Mouse (Mus musculus): ENCODE data around the gene Gm7879. TPM values are rescaled to one million over a fixed set of nuclear protein-coding genes. Genes with fewer than 3 reads are reported as not detected.

The Gm7879 gene
- total and polyA plus RNA-seq, 2 experiments from 2014 or later, result 0.30 TPM; not detected in 1

DNA sequence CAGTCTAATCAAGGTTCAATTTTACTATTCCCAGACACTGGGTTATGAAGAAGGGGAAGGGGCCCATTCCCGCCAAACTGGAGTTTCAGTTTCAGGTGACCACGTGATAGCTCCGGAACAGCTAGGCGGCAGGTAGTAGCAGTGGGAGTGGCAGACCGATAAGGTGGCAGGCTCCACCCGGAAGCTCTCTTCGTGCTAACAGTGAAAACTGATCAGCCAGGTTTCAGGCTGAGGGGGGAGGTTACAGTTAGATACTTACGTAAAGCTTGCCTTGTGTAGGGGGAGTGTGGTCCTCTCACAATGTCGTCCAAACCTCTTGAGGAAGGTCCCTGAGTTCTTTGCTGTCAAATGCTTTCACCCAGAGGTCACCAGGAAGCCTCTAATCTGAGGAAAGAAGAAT lies 3.7 kb upstream of the Gm7879 start:
- Histone ChIP-seq H3K36me3 (ENCODE audit: insufficient read depth, low read length) (no peaks in the 10 kb centered on the region), H3K9ac (replicated peaks; ENCODE audit: low read length) (no peak overlapping the region), H3K4me3 (ENCODE audit: low read length) (no peak overlapping the region), H3K9me3 (ENCODE audit: low read length) (no peaks in the 10 kb centered on the region), H3K4me2 (ENCODE audit: low read depth, low read length) (no peak overlapping the region), H3K4me1 (ENCODE audit: insufficient read depth, low read length) (no peaks in the 10 kb centered on the region), H3K27me3 (ENCODE audit: insufficient read depth, low read length) (no peaks in the 10 kb centered on the region), H3K27ac (no peak overlapping the region)
- DNase-seq (ENCODE audit: low spot score) (no peak), ATAC-seq (no peak)
- 69% methylated on average over 9 of the region's 9 CpGs for WGBS
- no peak for TF ChIP-seq CTCF (IDR thresholded peaks at IDR 0.05; ENCODE audit: low read depth)

DNA sequence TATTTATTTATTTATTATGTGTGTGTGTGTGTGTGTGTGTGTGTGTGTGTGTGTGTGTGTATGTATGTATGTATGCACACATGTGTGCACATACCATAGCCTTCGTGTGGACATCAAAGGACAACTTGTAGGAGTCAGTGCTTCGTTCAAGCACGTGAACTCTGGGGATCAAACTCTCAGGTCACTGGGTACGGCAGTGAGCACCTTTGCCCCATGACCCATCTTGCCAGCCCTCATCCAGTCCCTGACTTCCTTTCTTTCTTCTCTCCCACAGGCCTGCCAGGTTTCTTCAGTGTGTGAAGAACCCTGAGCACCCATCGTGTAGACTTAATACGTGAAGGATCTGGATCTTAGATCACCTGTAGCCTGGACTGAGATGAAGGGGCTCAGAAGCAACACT lies 2.9 kb upstream of the Gm7879 start:
- no peak overlapping the region for H3K27ac ChIP-seq
- DNase-seq (ENCODE audit: low spot score) (no peak), ATAC-seq (no peak)
- H3K4me2 ChIP-seq (ENCODE audit: low read depth, low read length), result no peak overlapping the region
- no peaks in the 10 kb centered on the region for H3K4me1 ChIP-seq (ENCODE audit: insufficient read depth, low read length)
- no peaks in the 10 kb centered on the region for H3K27me3 ChIP-seq (ENCODE audit: insufficient read depth, low read length)
- H3K4me3 ChIP-seq (ENCODE audit: low read length), result no peak overlapping the region
- no peaks in the 10 kb centered on the region for H3K36me3 ChIP-seq (ENCODE audit: insufficient read depth, low read length)
- TF ChIP-seq CTCF (IDR thresholded peaks at IDR 0.05; ENCODE audit: low read depth), result no peak
- no peaks in the 10 kb centered on the region for H3K9me3 ChIP-seq (ENCODE audit: low read length)
- H3K9ac ChIP-seq (replicated peaks; ENCODE audit: low read length), result no peak overlapping the region
- WGBS, result 96% methylated on average over 6 of the region's 6 CpGs

DNA sequence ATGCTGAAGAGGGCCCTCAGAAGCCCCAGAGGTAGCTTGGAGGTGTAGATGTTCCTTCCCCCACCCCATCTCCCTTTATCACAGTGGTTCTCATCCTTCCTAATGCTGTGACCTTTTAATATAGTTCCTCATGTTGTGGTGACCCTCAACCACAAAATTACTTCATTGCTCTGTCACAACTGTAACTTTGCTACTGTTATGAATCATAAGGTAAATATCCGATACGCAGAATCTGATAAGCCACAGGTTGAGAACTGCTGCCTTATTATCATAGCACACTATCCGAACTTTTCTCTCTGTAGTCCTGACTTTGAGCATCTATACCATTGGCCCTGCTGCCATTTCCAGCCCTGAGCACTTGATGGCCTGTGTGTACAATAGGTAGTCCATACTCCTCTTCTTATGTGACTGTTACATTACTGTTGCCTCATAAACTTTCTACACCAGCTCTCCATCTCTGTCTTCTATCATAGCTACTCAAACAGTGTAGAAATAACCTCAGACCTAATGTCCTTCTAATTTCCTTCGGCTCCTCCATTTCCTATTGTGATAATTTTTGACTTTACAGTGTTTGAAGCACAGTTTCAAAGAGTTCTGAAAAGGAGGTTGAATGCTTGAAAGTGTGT lies 2.4 kb downstream of the Gm7879 start:
- ATAC-seq (no peak), DNase-seq (ENCODE audit: low spot score) (no peak)
- H3K4me1 ChIP-seq (ENCODE audit: insufficient read depth, low read length), result no peaks in the 10 kb centered on the region
- no peak overlapping the region for H3K9ac ChIP-seq (replicated peaks; ENCODE audit: low read length)
- H3K4me3 ChIP-seq (ENCODE audit: low read length), result no peak overlapping the region
- no peaks in the 10 kb centered on the region for H3K36me3 ChIP-seq (ENCODE audit: insufficient read depth, low read length)
- TF ChIP-seq CTCF (IDR thresholded peaks at IDR 0.05; ENCODE audit: low read depth), result no peak
- H3K27ac ChIP-seq, result no peak overlapping the region
- H3K27me3 ChIP-seq (ENCODE audit: insufficient read depth, low read length), result no peaks in the 10 kb centered on the region
- WGBS, result 92% methylated on average over 4 of the region's 4 CpGs
- H3K9me3 ChIP-seq (ENCODE audit: low read length), result no peaks in the 10 kb centered on the region
- H3K4me2 ChIP-seq (ENCODE audit: low read depth, low read length), result no peak overlapping the region

DNA sequence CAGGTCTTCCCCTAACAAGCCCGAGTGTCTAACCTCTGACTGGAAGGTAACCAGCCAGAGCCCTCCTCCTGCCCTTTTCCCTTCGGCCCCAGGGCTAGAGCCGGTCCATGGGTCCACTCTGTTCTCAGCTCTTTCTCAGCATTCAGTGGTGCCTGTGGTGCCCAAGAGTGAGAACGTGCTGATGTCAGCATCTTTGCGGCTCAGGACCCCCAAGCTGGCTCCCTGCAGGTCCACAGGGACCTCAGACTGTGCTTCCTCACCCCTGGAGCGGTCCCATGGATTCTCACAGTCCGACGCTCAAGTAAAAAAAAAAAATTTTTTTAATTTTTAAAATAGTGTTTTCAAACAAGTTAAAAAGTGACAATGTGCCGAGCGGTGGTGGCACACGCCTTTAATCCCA lies 8.9 kb downstream of the Gm7879 start:
- no peak overlapping the region for H3K4me2 ChIP-seq (ENCODE audit: low read depth, low read length)
- 92% methylated on average over 11 of the region's 11 CpGs for WGBS
- no peak for TF ChIP-seq CTCF (IDR thresholded peaks at IDR 0.05; ENCODE audit: low read depth)
- no peak overlapping the region for H3K4me3 ChIP-seq (ENCODE audit: low read length)
- DNase-seq (ENCODE audit: low spot score) (no peak), ATAC-seq (no peak)
- no peaks in the 10 kb centered on the region for H3K36me3 ChIP-seq (ENCODE audit: insufficient read depth, low read length)
- H3K4me1 ChIP-seq (ENCODE audit: insufficient read depth, low read length), result no peaks in the 10 kb centered on the region
- no peaks in the 10 kb centered on the region for H3K9me3 ChIP-seq (ENCODE audit: low read length)
- H3K9ac ChIP-seq (replicated peaks; ENCODE audit: low read length), result no peak overlapping the region
- H3K27me3 ChIP-seq (ENCODE audit: insufficient read depth, low read length), result no peaks in the 10 kb centered on the region
- no peak overlapping the region for H3K27ac ChIP-seq

DNA sequence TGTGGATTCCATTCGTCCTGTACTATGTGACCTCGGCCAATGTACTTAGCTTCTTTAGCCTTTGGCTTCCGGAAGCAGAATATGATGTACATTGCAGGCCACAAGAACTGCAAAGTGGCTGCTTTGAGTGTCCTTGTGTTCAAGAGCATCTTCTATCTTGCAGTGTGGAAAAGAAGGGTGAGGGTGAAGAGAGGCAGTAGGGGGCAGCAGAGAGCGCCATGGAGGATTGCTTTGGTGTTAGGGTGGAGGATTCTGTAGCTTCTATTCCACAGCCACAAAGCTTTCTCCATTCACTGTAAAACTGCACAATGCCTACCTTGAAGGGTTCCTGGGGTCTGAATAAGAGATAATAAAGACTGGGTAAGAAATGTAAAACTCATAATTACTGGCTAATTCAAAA lies 11.0 kb downstream of the Gm7879 start:
- ATAC-seq, result no peak
- no peak overlapping the region for H3K27ac ChIP-seq
- no peak overlapping the region for H3K4me2 ChIP-seq (ENCODE audit: low read depth, low read length)
- H3K9me3 ChIP-seq (ENCODE audit: low read length), result no peaks in the 10 kb centered on the region
- no peaks in the 10 kb centered on the region for H3K36me3 ChIP-seq (ENCODE audit: insufficient read depth, low read length)
- TF ChIP-seq CTCF (IDR thresholded peaks at IDR 0.05; ENCODE audit: low read depth), result peak; percentile 69
- no peaks in the 10 kb centered on the region for H3K4me1 ChIP-seq (ENCODE audit: insufficient read depth, low read length)
- no peaks in the 10 kb centered on the region for H3K27me3 ChIP-seq (ENCODE audit: insufficient read depth, low read length)
- H3K4me3 ChIP-seq (ENCODE audit: low read length), result no peak overlapping the region
- H3K9ac ChIP-seq (replicated peaks; ENCODE audit: low read length), result no peak overlapping the region
- WGBS, result 35% methylated on average over 4 of the region's 4 CpGs
- DNase-seq (ENCODE audit: low spot score), result peak; percentile 15

DNA sequence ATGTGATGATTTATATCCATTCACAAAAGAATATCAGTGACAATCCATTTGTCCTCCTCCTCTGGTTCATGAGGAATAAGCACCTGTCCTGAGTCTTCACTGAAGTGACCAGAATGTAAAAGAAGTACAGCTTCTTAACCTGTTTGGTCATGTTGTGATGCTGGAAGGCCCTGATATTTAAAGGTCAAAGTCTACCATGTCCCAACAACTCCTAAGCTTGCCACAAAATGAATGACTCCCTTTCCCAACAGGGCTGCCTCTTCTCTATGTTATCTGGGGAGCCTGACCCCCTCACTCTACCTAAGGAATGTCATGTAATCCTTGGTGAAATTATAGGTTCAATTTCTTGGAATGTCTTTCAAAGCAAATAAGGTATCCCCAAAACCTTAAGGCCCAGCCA lies 14.8 kb downstream of the Gm7879 start:
- Histone ChIP-seq H3K36me3 (ENCODE audit: insufficient read depth, low read length) (no peaks in the 10 kb centered on the region), H3K9me3 (ENCODE audit: low read length) (no peaks in the 10 kb centered on the region), H3K4me2 (ENCODE audit: low read depth, low read length) (no peak overlapping the region), H3K4me3 (ENCODE audit: low read length) (no peak overlapping the region), H3K9ac (replicated peaks; ENCODE audit: low read length) (no peak overlapping the region), H3K4me1 (ENCODE audit: insufficient read depth, low read length) (no peaks in the 10 kb centered on the region), H3K27ac (no peak overlapping the region), H3K27me3 (ENCODE audit: insufficient read depth, low read length) (no peaks in the 10 kb centered on the region)
- DNase-seq (ENCODE audit: low spot score) (no peak), ATAC-seq (no peak)
- TF ChIP-seq CTCF (IDR thresholded peaks at IDR 0.05; ENCODE audit: low read depth), result no peak

DNA sequence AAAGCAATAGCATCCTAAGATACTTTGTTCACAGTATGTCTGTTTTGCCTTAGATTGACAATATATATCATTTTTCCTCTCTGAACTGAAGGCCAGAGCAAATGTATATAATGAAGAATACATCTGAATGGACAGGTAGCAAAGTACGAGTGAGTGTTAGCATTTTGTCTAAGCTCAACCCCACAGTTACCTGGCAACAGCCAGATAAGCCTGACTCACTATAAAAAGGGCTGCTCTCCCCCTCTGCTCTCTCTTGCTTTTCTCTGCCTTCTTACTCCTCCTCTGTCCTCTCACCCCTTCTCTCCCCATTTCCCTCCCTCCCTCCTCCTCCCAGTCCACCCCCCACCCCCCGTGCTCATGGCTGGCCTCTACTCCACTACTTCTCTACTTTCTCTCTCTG lies 20.3 kb downstream of the Gm7879 start:
- WGBS, result 59% methylated on average over 2 of the region's 2 CpGs
- Histone ChIP-seq H3K4me3 (ENCODE audit: low read length) (no peak overlapping the region), H3K36me3 (ENCODE audit: insufficient read depth, low read length) (no peaks in the 10 kb centered on the region), H3K9ac (replicated peaks; ENCODE audit: low read length) (no peak overlapping the region), H3K4me2 (ENCODE audit: low read depth, low read length) (no peak overlapping the region), H3K27ac (no peak overlapping the region), H3K27me3 (ENCODE audit: insufficient read depth, low read length) (no peaks in the 10 kb centered on the region), H3K9me3 (ENCODE audit: low read length) (no peaks in the 10 kb centered on the region), H3K4me1 (ENCODE audit: insufficient read depth, low read length) (no peaks in the 10 kb centered on the region)
- DNase-seq (ENCODE audit: low spot score) (no peak), ATAC-seq (no peak)
- no peak for TF ChIP-seq CTCF (IDR thresholded peaks at IDR 0.05; ENCODE audit: low read depth)
